Mouse (Mus musculus): ENCODE measurements around the gene Fbn1.

DNA sequence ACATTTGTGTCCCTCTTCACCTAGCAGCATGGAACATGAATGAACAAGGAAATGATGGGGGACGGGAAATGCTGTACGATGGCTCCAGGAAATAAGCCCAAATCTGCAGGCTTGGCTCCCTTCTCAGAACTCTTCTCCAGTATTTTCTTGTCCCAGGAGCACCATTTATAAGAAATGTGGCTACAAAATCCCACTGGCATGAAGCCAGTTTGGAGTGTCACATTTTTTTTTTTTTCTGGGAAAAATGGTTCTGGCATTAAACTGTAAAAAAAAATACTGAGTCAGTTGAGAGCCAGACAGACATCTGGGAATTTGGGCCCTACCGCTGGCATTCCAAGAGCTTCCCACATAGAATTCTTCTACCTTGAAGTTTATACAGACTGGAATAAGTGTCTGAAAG lies 203.0 kb downstream of the Fbn1 start:
- TF ChIP-seq CTCF (IDR thresholded peaks at IDR 0.05; ENCODE audit: low read depth), result no peak
- TF ChIP-seq EP300 (IDR thresholded peaks at IDR 0.05; ENCODE audit: low read depth), result no peak

Data from liver, embryonic 14.5 days (tissue).